Mouse (Mus musculus): ENCODE measurements around the gene Ptgr2.

DNA sequence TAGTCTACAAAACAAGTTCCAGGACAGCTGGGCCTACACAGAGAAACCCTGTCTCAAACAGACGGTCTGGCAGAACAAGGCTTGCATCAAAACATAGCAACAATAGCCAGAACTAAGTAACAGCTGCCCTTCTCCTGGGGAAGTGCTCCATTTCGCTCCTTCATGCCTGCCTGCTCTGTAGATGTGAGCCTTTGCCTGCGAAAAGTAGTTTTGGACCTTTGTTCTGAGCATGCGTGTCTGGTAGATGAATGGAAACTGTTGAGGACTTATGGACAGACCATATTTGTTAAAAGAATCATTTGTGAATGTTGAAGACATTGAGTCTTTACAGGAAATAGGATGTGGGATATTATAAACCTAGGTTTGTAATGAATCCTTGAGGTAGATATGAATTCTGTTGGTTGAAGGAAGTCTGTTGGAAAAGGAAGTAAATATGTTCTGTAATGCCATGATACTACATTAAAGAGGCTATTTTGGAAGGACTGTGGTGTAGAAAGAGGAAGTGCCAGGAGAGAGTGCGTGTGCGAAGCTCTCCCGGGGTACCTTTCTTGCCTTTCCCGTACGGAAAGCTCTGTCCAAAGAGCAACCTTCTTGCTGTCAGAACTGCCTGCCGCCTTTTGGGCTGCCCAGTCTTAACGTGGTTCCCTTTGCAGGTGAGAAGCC is 52.1 kb downstream of the Ptgr2 start:
- TF ChIP-seq CTCF (IDR thresholded peaks at IDR 0.05; ENCODE audit: low read depth, low read length), result no peak
- TF ChIP-seq POLR2AphosphoS5 (IDR thresholded peaks at IDR 0.05; ENCODE audit: insufficient replicate concordance, low read depth, low read length), result no peak
- no peak for TF ChIP-seq GATA1 (IDR thresholded peaks at IDR 0.05; ENCODE audit: borderline replicate concordance, low read length)

Data from G1E (cell line).